Mouse (Mus musculus): ENCODE data around the gene Thpo.
A peak's percentile ranks its signal among the peaks of the same experiment; 100 is the strongest.

DNA sequence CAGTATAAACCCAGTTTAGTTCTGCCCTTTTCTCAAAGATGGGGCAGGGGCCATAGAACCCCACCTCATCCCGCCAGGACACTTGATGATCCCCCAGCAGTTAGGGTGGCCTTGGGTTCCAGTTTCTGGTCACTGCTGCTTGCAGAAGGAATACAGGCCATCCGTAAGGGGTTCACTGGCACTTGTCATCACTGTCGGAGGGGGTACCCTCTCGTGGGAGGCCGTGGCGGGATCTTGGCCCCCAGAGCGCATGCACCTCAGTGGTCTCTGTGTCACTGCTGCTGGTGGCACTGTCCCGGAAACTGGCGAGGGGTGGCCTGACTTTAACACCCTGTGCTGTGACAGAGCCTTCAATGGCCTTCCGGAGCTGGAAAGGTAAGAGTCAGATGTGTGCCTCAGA, 31.2 kb downstream of the Thpo start:
- TF ChIP-seq POLR2A (IDR thresholded peaks at IDR 0.05; ENCODE audit: borderline replicate concordance, insufficient read depth, low read length) (0 out of 2 replicates have a peak, but pooled peaks have one; percentile 2), CTCF (IDR thresholded peaks at IDR 0.05; ENCODE audit: borderline replicate concordance, insufficient read depth, low read depth, low read length) (no peak)
